Mouse (Mus musculus) c-Kit-negative CD71-positive TER-119-positive erythroid progenitor cells, embryonic 14.5 days (primary cell): Measurements from ENCODE around the gene Isg15.

ENCODE experiments used
- DNase-seq: peaks from one replicate; pipeline ENCODE4 v3.0.0-alpha.2; 2013; ENCODE audit warnings: low read depth, low spot score

Gene Isg15

DNA sequence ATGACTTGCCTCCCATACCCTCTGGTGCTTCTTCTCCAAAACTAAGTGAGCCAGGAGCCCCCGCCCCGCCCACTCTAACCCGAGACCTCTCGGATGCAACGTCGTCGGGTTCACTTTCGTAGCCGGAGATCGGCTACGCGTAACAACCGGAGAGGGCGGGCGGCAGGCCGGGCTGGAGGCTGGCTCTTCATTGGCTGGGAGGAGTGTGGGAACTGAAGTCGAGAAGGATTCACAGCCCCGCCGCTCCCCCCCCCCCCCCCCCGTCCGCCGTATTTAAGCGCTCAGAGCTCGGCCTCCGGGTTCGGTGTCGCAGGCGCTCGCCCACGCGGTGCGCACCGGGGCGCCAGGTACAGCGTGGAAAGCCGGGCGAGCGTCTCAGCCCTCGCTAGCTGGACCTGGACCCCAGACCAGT, 2.4 kb upstream of the Isg15 start, which contains the start of gene AW011738:
Gene AW011738 (plus strand): TSS at position 304 of the 412 bp plus-strand sequence.
- no peak for DNase-seq

DNA sequence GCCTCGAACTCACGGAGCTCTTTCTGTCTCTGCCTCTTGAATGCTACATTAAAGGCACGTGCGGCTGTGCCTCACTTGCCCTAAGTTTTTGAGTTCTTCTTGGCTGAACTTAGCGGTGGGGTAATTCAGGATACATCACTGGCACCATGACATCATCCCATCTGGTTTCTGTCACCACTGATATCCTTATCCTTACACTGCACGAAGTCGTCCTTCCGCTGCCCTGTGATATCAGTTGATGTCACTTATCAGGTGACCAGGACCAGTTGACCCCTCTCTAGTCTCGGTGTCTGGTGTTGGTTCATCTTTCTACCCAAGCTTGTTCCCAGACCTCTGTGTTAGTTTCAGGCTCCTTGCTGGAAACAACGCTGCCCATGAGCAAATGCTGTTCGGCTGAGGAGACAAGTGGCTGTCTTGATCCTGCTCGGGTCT, 1.9 kb upstream of the Isg15 start:
- peak; percentile 59 for DNase-seq

DNA sequence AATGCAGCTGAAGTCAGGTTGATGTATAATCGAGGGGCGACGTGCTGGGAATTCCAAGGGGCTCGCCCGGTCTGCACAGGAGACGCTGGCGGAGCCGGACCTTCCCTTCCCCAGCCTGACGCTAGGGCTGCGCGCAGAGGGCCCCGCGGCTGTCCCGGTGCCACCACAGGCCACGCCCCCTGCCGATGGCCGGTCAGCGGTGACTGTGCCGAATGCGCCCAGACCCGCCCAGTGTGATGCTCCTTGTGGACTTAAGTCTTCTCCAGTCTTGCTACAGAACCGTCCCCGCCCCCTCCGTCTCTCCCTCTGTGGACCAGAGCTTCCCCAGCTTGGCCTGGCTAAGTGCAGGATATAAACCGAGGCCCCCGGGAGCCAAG, 2.8 kb downstream of the Isg15 start:
- peak; percentile 80 for DNase-seq

GRCm38 (mm10) chr4:156197131-156197828, 3.3 kb downstream of the Isg15 start, which contains the start of gene Agrn:
Agrn (minus strand) TSS chr4:156197488.
- DNase-seq = peak; percentile 32

- DNase-seq = no peak
These were observed 4.4 kb downstream of the Isg15 start for GRCm38 (mm10) chr4:156195927-156196870.

DNA sequence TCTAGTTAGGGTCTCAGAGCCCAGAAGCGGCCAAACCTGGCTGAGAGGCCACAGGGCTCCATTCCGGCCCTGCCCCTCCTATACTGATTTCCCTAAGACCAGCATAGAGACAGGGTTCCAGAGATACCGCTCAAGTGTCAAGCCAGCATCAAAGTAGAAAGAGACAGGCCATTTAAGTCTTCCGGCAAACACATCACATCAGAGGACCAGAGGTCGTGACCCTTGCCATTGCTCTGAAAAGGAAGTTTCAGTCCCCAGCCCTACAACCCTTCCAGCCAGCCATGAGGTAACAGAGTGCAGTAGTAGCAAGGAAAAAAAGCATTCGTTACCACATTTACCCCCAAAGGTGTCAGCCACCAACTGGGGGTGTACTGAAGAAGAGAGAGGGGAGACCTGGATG, 6.3 kb downstream of the Isg15 start:
- DNase-seq = no peak

DNA sequence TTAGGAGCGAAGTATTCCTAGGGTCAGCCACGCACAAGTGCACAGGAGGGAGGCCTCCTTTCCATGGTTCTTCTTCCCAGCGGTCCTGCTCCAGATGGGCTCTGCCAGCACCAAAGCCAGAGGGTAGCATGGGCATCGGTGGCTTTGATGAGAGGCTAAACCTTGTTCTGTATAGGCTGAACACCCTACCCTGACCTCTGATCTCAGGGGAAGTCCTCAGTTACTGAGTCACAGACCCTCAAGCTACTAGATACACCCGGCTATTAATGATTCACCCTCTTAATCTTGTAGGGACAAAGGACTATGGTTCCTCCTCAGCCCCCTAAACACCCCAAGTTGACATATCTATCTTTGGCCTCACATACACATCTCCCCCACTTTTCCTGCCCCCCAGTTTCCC, 6.7 kb downstream of the Isg15 start:
- DNase-seq = no peak

- no peak for DNase-seq
These were observed 7.4 kb downstream of the Isg15 start for GRCm38 (mm10) chr4:156193200-156193590.

DNA sequence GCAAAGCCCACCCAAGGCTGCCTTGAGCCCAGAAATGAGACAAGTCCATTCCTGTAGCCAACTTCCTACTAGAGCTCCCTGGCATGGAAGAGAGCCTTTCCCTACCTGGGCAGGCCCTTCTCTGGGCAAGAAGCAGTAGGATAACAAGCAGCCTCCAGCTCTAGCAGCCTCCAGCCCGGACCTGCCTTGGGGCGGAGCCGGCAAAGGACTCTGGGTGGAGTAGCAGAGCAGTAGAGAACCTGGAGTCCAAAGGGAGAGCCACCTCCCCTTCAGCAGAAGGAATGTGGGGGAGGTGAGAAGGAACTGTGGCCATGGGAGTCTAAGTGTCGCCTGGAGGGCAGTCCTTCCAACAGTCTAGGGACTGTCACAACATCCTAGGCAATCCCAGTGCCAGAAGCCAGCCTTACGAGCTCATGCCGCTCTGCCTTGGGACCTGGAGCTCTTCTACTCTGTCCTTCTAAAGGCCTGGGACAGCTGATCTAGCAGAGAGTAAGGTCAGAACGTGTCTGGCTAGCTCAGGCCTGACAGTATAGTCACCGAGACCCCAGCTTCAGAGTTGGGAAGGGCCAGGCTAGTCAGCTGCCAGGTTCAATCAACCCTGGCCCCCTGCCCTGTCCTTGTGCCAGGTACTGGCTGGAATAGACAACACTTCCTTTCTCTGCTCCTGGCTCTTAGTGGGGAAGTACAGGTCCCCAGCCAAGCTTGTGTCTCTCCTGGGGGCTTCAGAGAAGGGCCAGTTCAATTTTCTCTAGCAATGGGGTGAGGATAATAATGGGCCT, 8.0 kb downstream of the Isg15 start:
- DNase-seq = no peak

- DNase-seq = no peak
These were observed 11.8 kb downstream of the Isg15 start for GRCm38 (mm10) chr4:156188811-156189323.

- DNase-seq = no peak
These were observed 12.3 kb downstream of the Isg15 start for GRCm38 (mm10) chr4:156188162-156188810.

- DNase-seq = no peak
These were observed 14.4 kb downstream of the Isg15 start for GRCm38 (mm10) chr4:156185950-156186850.

DNA sequence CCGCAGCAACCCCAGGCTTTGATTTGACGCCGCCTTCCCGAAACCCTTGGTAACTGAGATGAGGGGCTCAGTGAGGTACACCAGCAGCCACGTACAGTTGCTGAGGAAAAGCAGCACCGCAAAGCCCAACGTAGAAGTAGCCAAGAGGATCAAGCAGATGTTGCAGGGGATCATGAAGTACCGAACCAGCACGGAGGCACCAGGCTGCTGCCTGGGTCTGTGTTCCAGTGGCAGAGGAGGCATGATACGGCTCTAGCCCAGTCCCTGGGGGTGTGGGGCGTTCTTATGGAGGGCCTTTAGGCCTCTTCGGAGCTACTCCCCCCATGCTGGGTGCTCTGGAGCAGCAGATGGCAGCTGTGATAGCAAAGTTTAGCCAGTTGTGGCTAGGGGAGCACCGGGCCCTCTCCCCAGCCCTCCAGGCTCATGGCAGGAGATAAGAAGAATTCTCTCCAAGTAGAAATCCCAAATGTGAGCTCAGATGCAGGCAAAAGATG, 15.1 kb downstream of the Isg15 start:
- DNase-seq = no peak

- no peak for DNase-seq
These were observed 16.2 kb downstream of the Isg15 start for GRCm38 (mm10) chr4:156184291-156184954.

DNA sequence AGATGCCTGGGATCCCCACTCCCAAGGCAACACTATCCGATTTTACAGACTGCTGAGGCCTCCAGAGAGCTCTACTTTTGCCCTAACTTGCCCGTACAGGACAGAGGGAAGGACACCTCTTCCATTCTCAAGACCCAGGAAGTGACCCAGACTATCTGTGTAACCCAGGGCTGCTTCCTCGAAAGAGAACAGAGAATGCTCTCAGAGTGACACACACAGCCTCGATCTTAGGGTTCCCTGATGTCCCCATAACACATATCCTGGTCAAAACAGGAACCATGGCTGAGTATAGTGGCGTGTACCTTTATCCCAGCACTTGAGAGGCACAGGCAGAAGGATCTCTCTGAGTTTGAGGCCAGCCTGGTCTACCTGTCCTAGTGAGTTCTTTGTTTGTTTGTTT, 16.9 kb downstream of the Isg15 start:
- DNase-seq = no peak

- no peak for DNase-seq
These were observed 23.0 kb downstream of the Isg15 start for GRCm38 (mm10) chr4:156177630-156178029.

DNA sequence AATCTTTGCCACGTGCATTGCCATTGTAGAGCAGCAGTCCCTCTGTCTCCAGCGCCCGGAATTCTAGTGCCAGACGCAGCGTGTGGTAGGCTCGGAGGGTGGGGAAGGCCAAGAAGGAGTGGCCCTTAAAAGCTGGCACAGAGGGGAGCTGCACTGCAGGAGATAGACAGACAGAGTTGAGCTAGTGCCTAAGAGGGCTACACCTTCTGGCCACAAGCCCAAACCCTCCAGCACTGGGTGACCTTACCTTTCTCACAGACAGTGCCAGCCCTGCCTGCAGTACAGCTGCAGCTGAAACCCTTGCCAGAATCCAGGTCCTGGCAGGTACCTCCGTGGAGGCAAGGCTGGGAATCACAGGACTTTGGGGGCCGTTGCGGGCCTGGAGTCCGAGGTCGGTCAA, 28.8 kb downstream of the Isg15 start:
- no peak for DNase-seq

GRCm38 (mm10) chr4:156169129-156169528, 31.5 kb downstream of the Isg15 start:
- no peak for DNase-seq

DNA sequence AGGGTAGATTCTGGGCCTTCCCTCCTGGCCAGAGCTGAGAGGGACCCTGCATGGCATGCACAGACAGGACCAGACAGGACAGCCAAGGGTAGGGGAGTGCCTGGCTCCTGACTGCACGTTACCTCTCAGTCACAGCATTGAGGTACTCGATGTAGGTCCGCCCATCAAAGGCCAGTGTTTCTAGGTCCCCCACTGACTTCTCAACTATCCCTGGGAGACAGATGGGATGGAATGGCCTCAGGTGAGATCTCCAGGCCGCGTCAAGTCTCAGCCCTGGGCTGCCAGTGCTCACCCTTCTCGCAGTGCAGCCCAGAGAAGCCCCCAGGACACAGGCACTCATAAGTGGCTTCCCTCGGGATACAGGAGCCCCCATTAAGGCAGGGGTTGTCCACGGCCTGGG, 32.0 kb downstream of the Isg15 start:
- DNase-seq = no peak
